Mouse (Mus musculus) liver, embryonic 13.5 days (tissue): ENCODE measurements around the gene Scnn1g. TPM values are rescaled to one million over a fixed set of nuclear protein-coding genes. Genes with fewer than 3 reads are reported as not detected.

Experiments
- ATAC-seq: fragments of 200-750 bp; cut with Nextera tagmentation; 2 replicates; pipeline ENCODE4 v1.8.0; 2017; ENCODE audit warnings: low read depth, mild to moderate bottlenecking, moderate number of reproducible peaks, moderate library complexity
- DNase-seq: peaks from one replicate; pipeline ENCODE4 v3.0.0; 2022
- H3K27ac ChIP-seq: fragments of 300-500 bp; sonication (generic); 2 replicates; pipeline ENCODE4 v1.5.1; 2015; ENCODE audit warnings: moderate library complexity, mild to moderate bottlenecking, inconsistent platforms
- H3K27me3 ChIP-seq: fragments of 300-500 bp; sonication (generic); 2 replicates; pipeline ENCODE4 v1.6.1; 2015; ENCODE audit warnings: mild to moderate bottlenecking, inconsistent platforms
- H3K36me3 ChIP-seq: fragments of 300-500 bp; sonication (generic); 2 replicates; pipeline ENCODE4 v1.6.1; 2015; ENCODE audit warnings: mild to moderate bottlenecking, inconsistent platforms
- H3K4me1 ChIP-seq: fragments of 300-500 bp; sonication (generic); replicated peaks from 2 replicates; pipeline ENCODE4 v1.6.1; 2015; ENCODE audit warnings: inconsistent platforms
- H3K4me2 ChIP-seq: fragments of 300-500 bp; sonication (generic); 2 replicates; pipeline ENCODE4 v1.6.1; 2015; ENCODE audit warnings: inconsistent platforms, mild to moderate bottlenecking, moderate library complexity
- H3K4me3 ChIP-seq: fragments of 300-500 bp; sonication (generic); replicated peaks from 2 replicates; pipeline ENCODE4 v1.5.1; 2015; ENCODE audit warnings: mild to moderate bottlenecking, inconsistent platforms
- H3K9ac ChIP-seq: fragments of 300-500 bp; sonication (generic); 2 replicates; pipeline ENCODE4 v1.6.1; 2015; ENCODE audit warnings: mild to moderate bottlenecking, inconsistent platforms
- H3K9me3 ChIP-seq: fragments of 300-500 bp; sonication (generic); replicated peaks from 2 replicates; pipeline ENCODE4 v1.6.1; 2016; ENCODE audit warnings: inconsistent platforms
- WGBS: fragments of 180-500 bp; shearing (Covaris S2); methylation state at CpG from one replicate; pipeline ENCODE4 v1.1.7; 2015; ENCODE audit not compliant: insufficient replicate concordance; 5-methylcytosine and 5-hydroxymethylcytosine counted together
- polyA plus RNA-seq: library from polyadenylated mRNA; unstranded; fragments of >200 nt; fragmentation: Nextera tagmentation; extraction: Ambion mirVana; gene quantifications from 2 replicates; pipeline ENCODE4 v1.2.1, GENCODE M21; 2015

Gene Scnn1g
- not detected in 2 replicates for polyA plus RNA-seq

- H3K9me3 ChIP-seq: no peaks in the 10 kb centered on the region
- WGBS: 2% methylated on average over 38 of the region's 38 CpGs
- ATAC-seq: peak; percentile 71
- H3K4me3 ChIP-seq: peak within 1 kb of the TSS; percentile 4
- DNase-seq: peak; percentile 37
- peaks cover 53% of the 10 kb centered on the region for H3K27me3 ChIP-seq
- H3K4me1 ChIP-seq: 0 out of 2 replicates have a peak, but pooled peaks cover 3% of the 10 kb centered on the region
- peak within 1 kb of the TSS; percentile 32 for H3K4me2 ChIP-seq
- H3K36me3 ChIP-seq: no peaks in the 10 kb centered on the region
- H3K27ac ChIP-seq: no peak within 1 kb of the TSS
- no peak within 1 kb of the TSS for H3K9ac ChIP-seq
These were observed at the start of gene Scnn1g for GRCm38 (mm10) chr7:121734171-121734831. TSS of gene Scnn1g (plus strand) at chr7:121734479.

GRCm38 (mm10) chr7:121685140-121685984 lies 48.9 kb upstream of the Scnn1g start:
- H3K4me1 ChIP-seq: no peaks in the 10 kb centered on the region
- H3K9me3 ChIP-seq: no peaks in the 10 kb centered on the region
- no peak overlapping the region for H3K4me2 ChIP-seq
- no peak overlapping the region for H3K9ac ChIP-seq
- H3K27me3 ChIP-seq: no peaks in the 10 kb centered on the region
- H3K4me3 ChIP-seq: no peak overlapping the region
- WGBS: 82% methylated on average over 5 of the region's 5 CpGs
- ATAC-seq (no peak), DNase-seq (no peak)
- H3K27ac ChIP-seq: no peak overlapping the region
- H3K36me3 ChIP-seq: no peaks in the 10 kb centered on the region

GRCm38 (mm10) chr7:121689338-121689737 lies 44.9 kb upstream of the Scnn1g start:
- H3K4me2 ChIP-seq: no peak overlapping the region
- no peaks in the 10 kb centered on the region for H3K4me1 ChIP-seq
- no peak overlapping the region for H3K9ac ChIP-seq
- no peaks in the 10 kb centered on the region for H3K36me3 ChIP-seq
- H3K9me3 ChIP-seq: no peaks in the 10 kb centered on the region
- no peaks in the 10 kb centered on the region for H3K27me3 ChIP-seq
- no peak overlapping the region for H3K27ac ChIP-seq
- no peak for DNase-seq
- ATAC-seq: no peak
- no peak overlapping the region for H3K4me3 ChIP-seq

- no peak for ATAC-seq
- no peak overlapping the region for H3K4me3 ChIP-seq
- no peak for DNase-seq
- H3K4me2 ChIP-seq: no peak overlapping the region
- no peaks in the 10 kb centered on the region for H3K36me3 ChIP-seq
- no peak overlapping the region for H3K27ac ChIP-seq
- no peaks in the 10 kb centered on the region for H3K9me3 ChIP-seq
- no peaks in the 10 kb centered on the region for H3K4me1 ChIP-seq
- 84% methylated on average over 2 of the region's 2 CpGs for WGBS
- no peak overlapping the region for H3K9ac ChIP-seq
- H3K27me3 ChIP-seq: no peaks in the 10 kb centered on the region
These were observed 42.5 kb upstream of the Scnn1g start for GRCm38 (mm10) chr7:121691803-121692202.

- H3K4me1 ChIP-seq: peaks cover 21% of the 10 kb centered on the region
- ATAC-seq: no peak
- no peak overlapping the region for H3K27ac ChIP-seq
- H3K27me3 ChIP-seq: no peaks in the 10 kb centered on the region
- H3K4me2 ChIP-seq: no peak overlapping the region
- no peaks in the 10 kb centered on the region for H3K36me3 ChIP-seq
- DNase-seq: no peak
- no peaks in the 10 kb centered on the region for H3K9me3 ChIP-seq
- H3K4me3 ChIP-seq: no peak overlapping the region
- H3K9ac ChIP-seq: no peak overlapping the region
These were observed 37.1 kb upstream of the Scnn1g start for GRCm38 (mm10) chr7:121697170-121697569.

- no peak overlapping the region for H3K9ac ChIP-seq
- no peak for DNase-seq
These were observed 36.7 kb upstream of the Scnn1g start for GRCm38 (mm10) chr7:121697574-121697973.

DNA sequence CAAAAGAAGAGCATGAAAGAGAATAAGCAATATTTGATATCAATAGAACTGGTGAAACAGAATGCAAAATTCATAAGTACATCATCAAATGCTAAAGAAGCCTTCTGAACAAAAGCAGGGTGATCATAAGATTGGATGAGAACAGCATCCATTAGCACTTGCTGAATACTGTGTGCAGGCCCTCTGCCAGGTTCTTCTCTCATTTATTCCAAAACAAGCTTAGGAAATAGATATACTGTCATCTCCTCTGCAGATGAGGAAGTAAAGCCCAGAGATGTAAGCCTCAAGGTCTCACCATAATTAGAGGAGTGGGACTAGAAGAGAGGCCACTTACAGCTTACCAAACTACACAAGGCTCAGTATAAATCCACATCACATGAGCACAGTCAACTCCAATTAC lies 35.1 kb upstream of the Scnn1g start:
- Histone ChIP-seq H3K27ac (no peak overlapping the region), H3K36me3 (peaks cover 5% of the 10 kb centered on the region; the same call in 1 of the 2 replicates), H3K4me1 (peaks cover 40% of the 10 kb centered on the region), H3K9me3 (no peaks in the 10 kb centered on the region), H3K9ac (no peak overlapping the region), H3K4me3 (no peak overlapping the region), H3K27me3 (no peaks in the 10 kb centered on the region), H3K4me2 (no peak overlapping the region)
- ATAC-seq: no peak
- no peak for DNase-seq

More at GRCm38 (mm10) chr7:121697574-121697973, 36.7 kb upstream of the Scnn1g start:
- Histone ChIP-seq H3K9me3 (no peaks in the 10 kb centered on the region), H3K36me3 (no peaks in the 10 kb centered on the region), H3K27ac (no peak overlapping the region), H3K4me1 (peaks cover 25% of the 10 kb centered on the region), H3K4me2 (no peak overlapping the region), H3K27me3 (no peaks in the 10 kb centered on the region), H3K4me3 (no peak overlapping the region)
- 45% methylated on average over 1 of the region's 1 CpGs for WGBS
- ATAC-seq: no peak

GRCm38 (mm10) chr7:121700480-121700879 lies 33.8 kb upstream of the Scnn1g start:
- H3K27ac ChIP-seq: no peak overlapping the region
- 79% methylated on average over 3 of the region's 3 CpGs for WGBS

GRCm38 (mm10) chr7:121701983-121702382 lies 32.3 kb upstream of the Scnn1g start:
- Histone ChIP-seq H3K4me2 (no peak overlapping the region), H3K9me3 (no peaks in the 10 kb centered on the region), H3K36me3 (peaks cover 11% of the 10 kb centered on the region; the same call in 1 of the 2 replicates), H3K4me3 (no peak overlapping the region), H3K9ac (no peak overlapping the region; the same call in 1 of the 2 replicates), H3K4me1 (peaks cover 64% of the 10 kb centered on the region), H3K27ac (no peak overlapping the region), H3K27me3 (no peaks in the 10 kb centered on the region)
- WGBS: 23% methylated on average over 6 of the region's 6 CpGs
- DNase-seq: no peak
- no peak for ATAC-seq

More at GRCm38 (mm10) chr7:121700480-121700879, 33.8 kb upstream of the Scnn1g start:
- no peak for DNase-seq
- H3K4me3 ChIP-seq: no peak overlapping the region
- no peak overlapping the region for H3K4me2 ChIP-seq
- H3K9me3 ChIP-seq: no peaks in the 10 kb centered on the region
- ATAC-seq: no peak
- H3K27me3 ChIP-seq: no peaks in the 10 kb centered on the region
- H3K36me3 ChIP-seq: peaks cover 11% of the 10 kb centered on the region; the same call in 1 of the 2 replicates
- H3K4me1 ChIP-seq: peaks cover 52% of the 10 kb centered on the region
- H3K9ac ChIP-seq: no peak overlapping the region

DNA sequence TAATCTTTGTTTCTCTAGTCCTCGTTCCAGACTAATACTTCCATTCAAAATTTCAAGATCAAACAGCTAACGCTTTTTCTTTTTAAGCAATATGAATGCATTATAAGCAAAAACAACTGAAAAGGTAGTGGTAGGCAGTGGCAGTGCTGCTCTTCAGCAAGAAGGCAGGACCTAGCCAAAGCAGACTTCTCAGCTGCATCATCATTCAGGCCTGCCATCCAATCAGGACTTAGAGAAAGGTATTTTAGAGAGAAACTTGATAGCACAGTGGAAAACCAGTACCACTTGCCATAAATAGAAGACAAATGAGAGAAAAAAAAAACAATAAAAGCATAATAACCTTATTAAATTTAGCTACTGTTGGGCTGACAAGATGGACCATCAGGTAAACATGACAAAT lies 29.2 kb upstream of the Scnn1g start:
- peaks cover 11% of the 10 kb centered on the region; the same call in 1 of the 2 replicates for H3K36me3 ChIP-seq
- H3K4me3 ChIP-seq: peak overlapping the region; percentile 85; the same call in 1 of the 2 replicates
- H3K9me3 ChIP-seq: no peaks in the 10 kb centered on the region
- H3K4me2 ChIP-seq: peak overlapping the region; percentile 100; the same call in 1 of the 2 replicates
- DNase-seq: no peak
- no peak overlapping the region for H3K9ac ChIP-seq
- H3K27me3 ChIP-seq: 0 out of 2 replicates have a peak, but pooled peaks cover 4% of the 10 kb centered on the region
- H3K27ac ChIP-seq: no peak overlapping the region
- WGBS: 75% methylated on average over 2 of the region's 2 CpGs
- peaks cover 61% of the 10 kb centered on the region for H3K4me1 ChIP-seq
- no peak for ATAC-seq

DNA sequence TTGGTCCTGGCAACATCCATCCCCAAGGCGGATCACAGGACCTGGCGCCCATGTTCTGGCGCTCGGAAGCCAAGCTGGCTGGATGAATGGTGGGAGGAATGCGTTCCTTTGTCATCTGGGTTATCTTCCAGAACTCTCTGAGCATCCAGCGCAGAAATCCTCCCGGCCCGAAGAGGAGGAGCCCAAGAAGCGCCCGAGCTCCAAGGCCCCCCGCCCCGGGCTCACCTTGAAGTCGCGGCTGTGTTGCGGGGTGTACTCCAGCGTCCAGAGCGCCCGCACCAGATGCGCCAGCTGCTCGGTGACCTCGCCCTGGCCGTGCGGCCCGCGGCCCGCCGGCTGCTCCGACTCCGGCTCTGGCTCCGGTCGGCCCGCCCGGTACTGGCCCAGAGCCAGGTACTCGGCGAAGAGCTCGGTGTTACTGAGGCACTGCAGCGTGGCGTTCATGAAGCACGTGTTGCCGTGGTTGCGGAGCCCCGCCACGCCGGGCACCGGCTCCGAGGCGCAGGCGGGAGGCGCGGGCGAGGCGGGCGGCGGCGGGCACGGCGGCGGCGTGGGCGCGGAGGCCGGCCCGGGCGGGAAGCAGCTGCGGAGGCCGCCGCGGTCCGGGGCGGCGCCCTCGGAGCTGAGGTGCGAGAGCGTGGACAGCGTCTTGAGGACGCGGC lies 27.7 kb upstream of the Scnn1g start:
- peak overlapping the region; percentile 88 for H3K9ac ChIP-seq
- no peaks in the 10 kb centered on the region for H3K9me3 ChIP-seq
- peak overlapping the region; percentile 85 for H3K4me3 ChIP-seq
- H3K27ac ChIP-seq: peak overlapping the region; percentile 50
- peaks cover 10% of the 10 kb centered on the region; the same call in 1 of the 2 replicates for H3K27me3 ChIP-seq
- under 1% methylated on average over 77 of the region's 77 CpGs for WGBS
- peak; percentile 26 for DNase-seq
- ATAC-seq: peak; percentile 51
- H3K36me3 ChIP-seq: peaks cover 11% of the 10 kb centered on the region; the same call in 1 of the 2 replicates
- H3K4me1 ChIP-seq: peaks cover 54% of the 10 kb centered on the region
- H3K4me2 ChIP-seq: peak overlapping the region; percentile 100
